Mouse (Mus musculus) embryonic stem cell, embryonic (primary cell): ENCODE measurements around the gene Cad.

Experiments used
- CTCF ChIA-PET, 4 experiments: fragments of 300-600 bp in 2 of 4; fragments of 350-600 bp in 2 of 4; sonication (Branson Sonifier 250); formaldehyde crosslinking; loops; one replicate each; lab custom pipeline; 2022; ENCODE audit warnings: inconsistent platforms in 2 of 4; lab: Charles Lee
- POLR2A ChIA-PET, 4 experiments: fragments of 300-600 bp in 2 of 4; fragments of 350-600 bp in 2 of 4; sonication (Branson Sonifier 250); formaldehyde crosslinking; loops; one replicate each; lab custom pipeline; 2022; ENCODE audit warnings: antibody characterized with exemption in 4 of 4, inconsistent platforms in 1 of 4; lab: Charles Lee

Cad gene

DNA sequence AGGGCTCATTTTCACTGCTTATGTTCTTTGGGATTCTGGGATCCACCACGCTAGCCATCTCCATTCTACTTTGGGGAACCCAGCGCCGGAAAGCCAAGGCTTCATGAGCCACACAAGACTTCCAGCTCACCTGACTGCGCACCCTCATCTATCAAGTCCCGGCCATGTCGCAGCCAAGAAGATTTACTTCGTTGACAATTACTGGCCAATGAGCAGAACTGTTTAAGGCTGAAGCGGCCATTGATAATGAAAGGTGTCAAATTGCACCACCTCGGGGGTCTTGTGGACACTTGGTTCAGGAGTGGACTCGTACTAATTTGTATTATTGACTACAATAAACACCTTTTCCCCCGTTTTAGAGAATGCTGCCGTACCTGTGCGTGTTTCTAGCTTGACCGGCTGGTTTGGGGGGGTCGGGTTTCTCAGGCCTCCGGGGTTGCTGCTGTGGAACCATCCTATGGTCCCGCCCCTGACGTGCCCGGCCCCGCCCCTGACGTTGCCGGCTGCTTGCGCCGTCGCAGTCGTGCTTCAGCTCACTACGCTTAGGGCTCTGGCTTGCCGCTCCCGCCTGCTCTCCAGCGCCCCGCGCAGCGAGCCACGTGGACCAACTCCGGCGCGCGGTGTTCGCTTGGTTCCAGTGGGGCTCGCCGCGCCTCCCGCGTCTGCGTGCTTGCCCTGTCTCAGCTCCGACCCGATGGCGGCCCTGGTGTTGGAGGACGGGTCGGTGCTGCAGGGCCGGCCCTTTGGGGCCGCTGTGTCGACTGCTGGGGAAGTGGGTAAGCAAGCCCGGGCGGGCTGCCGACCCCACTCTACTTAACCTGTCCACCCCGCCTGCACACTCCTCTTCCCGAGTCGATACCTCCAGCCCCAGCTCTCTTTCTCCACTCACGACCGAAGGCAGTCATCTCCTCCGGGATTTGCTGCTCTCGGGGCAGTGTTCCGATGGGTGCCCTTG is at the start of gene Cad:
Gene Cad (plus strand): TSS at position 520 of the 955 bp plus-strand sequence.
- ChIA-PET POLR2A (interaction anchor here (0.5 to 5.8 kb wide), 64 partner anchors 9 to 343 kb away, joined by 3 to 32 read pairs (median 5); partner anchors contain the start of genes Gm29609 (in 2 of the 4), Gm9970 (in 2 of the 4), Gtf3c2 (in 2 of the 4) and Mpv17 (in 2 of the 4)), CTCF (interaction anchor here in 3 of 4 experiments (0.5 to 1.5 kb wide), 12 partner anchors 8 to 1981 kb away, joined by 3 to 6 read pairs (median 3); partner anchors contain the start of gene Ost4 (in 1 of the 3))

GRCm38 (mm10) chr5:31012737-31013136 is 41.8 kb upstream of the Cad start:
- ChIA-PET CTCF (interaction anchor here in 3 of 4 experiments (0.9 to 1.1 kb wide), 3 partner anchors 9 to 14 kb away, joined by 3 to 4 read pairs (median 4); no protein-coding TSS in a partner anchor), POLR2A (interaction anchor here in 2 of 4 experiments (0.8 to 1.6 kb wide), 5 partner anchors 8 to 36 kb away, joined by 3 to 8 read pairs (median 3); partner anchors contain the start of genes Atraid (in 2 of the 2) and Slc5a6 (in 2 of the 2))

DNA sequence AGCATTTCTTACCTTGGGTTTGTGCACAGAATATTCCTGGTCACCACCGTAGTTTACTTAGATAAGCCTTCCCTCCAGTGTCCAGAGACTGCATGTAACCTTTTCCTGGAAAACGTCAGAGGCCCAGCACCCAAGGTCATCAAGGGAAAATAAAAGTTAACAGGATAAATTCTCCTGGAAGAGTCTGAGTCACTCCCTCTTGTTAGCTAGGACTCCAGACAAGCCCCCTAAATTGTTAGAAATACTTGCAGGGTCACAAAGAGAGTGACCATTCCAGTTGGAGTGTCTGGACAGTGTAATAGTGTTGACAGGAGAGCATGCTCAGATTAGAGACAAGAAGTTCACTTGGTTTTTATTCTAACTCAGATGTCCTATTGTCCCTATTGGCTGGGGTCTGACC is 38.7 kb upstream of the Cad start:
- ChIA-PET POLR2A (interaction anchor here in 1 of 4 experiments (0.7 to 1.3 kb wide), 2 partner anchors 32 to 39 kb away, joined by 3 to 5 read pairs; partner anchors contain the start of genes Atraid and Slc5a6), CTCF (interaction anchor here in 2 of 4 experiments (0.7 to 1.3 kb wide), 3 partner anchors 12 to 306 kb away, joined by 3 to 4 read pairs (median 4); no protein-coding TSS in a partner anchor)

DNA sequence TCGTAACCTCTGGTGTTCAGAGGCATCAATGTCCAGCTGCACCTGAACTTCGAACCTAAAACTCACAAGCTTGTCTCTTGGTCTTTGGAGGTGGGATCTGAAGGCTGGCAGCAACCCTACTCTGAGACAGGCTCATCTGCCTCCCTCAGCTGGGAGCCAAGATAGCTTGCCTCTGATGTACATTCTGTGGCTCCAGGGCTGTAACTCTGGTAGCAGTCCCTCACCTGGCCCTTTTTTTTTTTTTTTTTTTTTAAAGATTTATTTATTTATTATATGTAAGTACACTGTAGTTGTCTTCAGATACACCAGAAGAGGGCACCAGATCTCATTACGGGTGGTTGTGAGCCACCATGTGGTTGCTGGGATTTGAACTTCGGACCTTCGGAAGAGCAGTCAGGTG is 32.8 kb upstream of the Cad start:
- ChIA-PET CTCF (interaction anchor here in 3 of 4 experiments (0.6 to 1.5 kb wide), 5 partner anchors 18 to 219 kb away, joined by 3 to 9 read pairs (median 3); partner anchors contain the start of gene Gm9970 (in 1 of the 3)), POLR2A (interaction anchor here in 3 of 4 experiments (0.5 to 2.2 kb wide), 6 partner anchors 8 to 26 kb away, joined by 3 to 9 read pairs (median 6); partner anchors contain the start of genes Atraid (in 1 of the 3) and Slc5a6 (in 1 of the 3))

DNA sequence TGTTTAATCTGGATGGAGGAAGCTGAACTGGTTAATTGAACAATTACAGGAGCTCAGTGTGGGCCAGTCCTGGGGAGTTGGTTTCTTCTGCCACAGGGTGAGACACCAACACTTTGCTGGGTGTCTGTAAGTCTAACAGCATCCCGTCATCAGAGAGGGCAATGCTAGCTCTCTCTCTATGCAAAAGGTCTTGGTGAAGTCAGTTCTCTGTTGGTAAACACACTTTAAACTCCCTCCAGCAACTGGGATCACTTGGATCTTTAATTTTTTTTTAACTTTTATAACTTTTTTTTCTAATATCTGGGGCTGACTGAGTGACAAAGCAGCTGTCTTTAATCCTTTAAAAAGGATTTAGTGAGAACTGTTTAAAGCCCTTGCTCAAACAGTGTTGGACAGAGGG is 31.9 kb upstream of the Cad start:
- CTCF ChIA-PET, result interaction anchor here in 3 of 4 experiments (0.6 to 1.5 kb wide), 5 partner anchors 9 to 41 kb away, joined by 3 to 6 read pairs (median 3); no protein-coding TSS in a partner anchor
- POLR2A ChIA-PET, result interaction anchor here in 3 of 4 experiments (0.6 to 2.2 kb wide), 4 partner anchors 9 to 144 kb away, joined by 3 to 9 read pairs (median 8); partner anchors contain the start of genes Atraid (in 2 of the 3) and Slc5a6 (in 2 of the 3)

- CTCF ChIA-PET, result interaction anchor here in 2 of 4 experiments (0.6 to 1.7 kb wide), 2 partner anchors 9 to 19 kb away, joined by 3 to 4 read pairs (median 3); no protein-coding TSS in a partner anchor
- POLR2A ChIA-PET, result interaction anchor here in 2 of 4 experiments (0.6 to 2.2 kb wide), 3 partner anchors 8 to 145 kb away, joined by 3 to 8 read pairs (median 7); partner anchors contain the start of genes Atraid (in 1 of the 2) and Slc5a6 (in 1 of the 2)
Observed at GRCm38 (mm10) chr5:31023254-31023653, 31.3 kb upstream of the Cad start.

DNA sequence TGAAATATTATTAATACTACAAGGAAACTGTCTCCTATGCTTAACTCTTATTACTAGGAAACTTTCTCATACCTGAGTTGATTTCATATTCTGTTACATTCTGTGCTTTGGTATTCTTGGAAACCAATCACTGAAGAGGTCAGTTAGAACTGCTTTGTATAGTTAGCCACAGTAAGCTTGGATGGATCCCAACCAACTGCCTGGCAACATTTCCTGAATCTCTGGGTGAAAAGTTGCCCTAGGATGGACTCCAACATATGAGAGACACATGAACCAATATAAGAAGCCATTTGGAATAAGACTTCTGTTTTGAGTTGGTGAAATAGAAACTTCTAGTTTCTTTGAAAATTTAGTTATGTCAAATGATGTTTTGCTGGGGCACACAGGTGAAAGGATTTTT is 29.9 kb upstream of the Cad start:
- ChIA-PET POLR2A (interaction anchor here in 3 of 4 experiments (0.6 to 1.5 kb wide), 8 partner anchors 24 to 116 kb away, joined by 3 to 4 read pairs (median 3); partner anchors contain the start of genes Slc5a6 (in 2 of the 3) and Atraid (in 1 of the 3)), CTCF (interaction anchor here in 2 of 4 experiments (0.6 to 1.7 kb wide), 2 partner anchors 20 to 221 kb away, joined by 3 to 4 read pairs; no protein-coding TSS in a partner anchor)

DNA sequence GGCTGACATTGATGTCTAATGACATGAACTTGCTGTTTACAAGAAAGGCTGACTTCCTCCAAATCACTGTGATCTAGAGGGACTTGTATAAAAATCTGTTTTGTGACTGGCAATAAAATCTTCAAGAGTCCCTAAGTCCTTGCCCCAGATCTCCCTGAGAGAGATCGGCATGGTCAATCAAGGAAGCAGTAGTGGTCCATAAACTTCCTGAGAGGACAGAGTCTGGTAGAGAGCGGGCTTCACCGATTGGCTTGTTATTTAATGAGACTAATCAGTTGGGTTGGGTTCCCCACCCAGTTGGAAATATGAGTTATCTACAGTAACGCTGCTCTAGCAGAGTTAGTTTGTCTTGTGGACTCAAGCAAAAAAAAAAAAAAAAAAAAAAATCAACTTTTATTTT is 23.7 kb upstream of the Cad start:
- ChIA-PET POLR2A (interaction anchor here (0.6 to 5.5 kb wide), 31 partner anchors 9 to 766 kb away, joined by 3 to 71 read pairs (median 5); partner anchors contain the start of genes Atraid (in 3 of the 4), Slc5a6 (in 3 of the 4), Cad (in 2 of the 4) and Trim54 (in 1 of the 4)), CTCF (interaction anchor here in 3 of 4 experiments (0.6 to 1.2 kb wide), 5 partner anchors 17 to 154 kb away, joined by 3 to 4 read pairs (median 3); partner anchors contain the start of genes Atraid (in 1 of the 3) and Slc5a6 (in 1 of the 3))

GRCm38 (mm10) chr5:31031508-31031907 is 23.1 kb upstream of the Cad start:
- CTCF ChIA-PET, result interaction anchor here in 3 of 4 experiments (0.6 to 1.2 kb wide), 6 partner anchors 11 to 155 kb away, joined by 3 to 4 read pairs (median 3); partner anchors contain the start of genes Atraid (in 1 of the 3) and Slc5a6 (in 1 of the 3)
- POLR2A ChIA-PET, result interaction anchor here (0.6 to 5.5 kb wide), 31 partner anchors 9 to 765 kb away, joined by 3 to 71 read pairs (median 5); partner anchors contain the start of genes Atraid (in 3 of the 4), Slc5a6 (in 3 of the 4), Cad (in 2 of the 4) and Trim54 (in 1 of the 4)

DNA sequence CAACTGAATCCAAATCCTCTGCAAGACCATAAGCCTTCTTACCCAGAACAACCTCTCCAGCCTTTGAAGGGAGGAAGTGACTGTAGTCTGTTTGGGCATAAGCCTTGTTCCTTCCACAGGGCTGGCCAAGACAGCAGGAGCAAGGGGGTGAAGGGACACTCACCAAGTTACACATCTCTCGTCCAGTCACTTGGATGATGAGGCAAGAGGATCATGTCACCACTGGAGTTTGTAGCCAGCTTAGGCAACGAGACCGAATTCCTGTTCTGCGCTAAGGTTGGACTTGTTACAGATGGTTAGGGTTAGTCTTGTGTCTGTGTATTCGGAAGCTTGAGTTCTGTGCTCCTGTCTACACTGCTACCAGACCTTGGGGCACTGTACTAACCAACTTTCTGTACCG is 19.9 kb upstream of the Cad start:
- CTCF ChIA-PET, result no interaction called here

DNA sequence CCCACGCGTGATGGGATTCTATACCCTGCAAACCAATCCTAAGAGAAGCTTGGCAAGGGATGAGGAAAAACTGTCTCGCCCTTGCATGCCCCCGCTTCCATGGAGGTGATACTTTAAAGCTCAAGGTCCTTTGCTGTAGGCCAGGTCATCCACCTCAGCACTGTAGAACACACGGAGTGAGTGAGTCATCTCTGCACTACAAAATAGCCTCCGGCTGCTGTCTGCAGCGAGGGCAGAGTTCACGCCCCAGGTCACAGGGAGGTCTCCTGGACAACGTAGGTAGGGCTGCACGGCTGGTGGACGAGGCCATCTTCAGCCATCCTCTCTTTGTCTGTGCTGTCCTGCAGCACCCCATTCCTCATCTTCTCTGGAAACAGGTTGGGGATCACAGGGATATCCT is 18.0 kb upstream of the Cad start:
- ChIA-PET CTCF (interaction anchor here in 1 of 4 experiments (0.6 kb wide), 1 partner anchor 27 kb away, joined by 3 read pairs; no protein-coding TSS in a partner anchor), POLR2A (interaction anchor here in 2 of 4 experiments (1.3 to 6.3 kb wide), 4 partner anchors 11 to 23 kb away, joined by 3 to 49 read pairs (median 18); partner anchors contain the start of genes Atraid (in 2 of the 2) and Slc5a6 (in 2 of the 2))

More for the DNA sequence above, 19.9 kb upstream of the Cad start:
- POLR2A ChIA-PET, result interaction anchor here in 2 of 4 experiments (0.9 to 6.3 kb wide), 4 partner anchors 10 to 18 kb away, joined by 3 to 49 read pairs (median 4); partner anchors contain the start of genes Atraid (in 2 of the 2) and Slc5a6 (in 2 of the 2)

- ChIA-PET POLR2A (interaction anchor here in 3 of 4 experiments (0.6 to 6.3 kb wide), 9 partner anchors 8 to 328 kb away, joined by 3 to 49 read pairs (median 4); partner anchors contain the start of genes Atraid (in 3 of the 3), Slc5a6 (in 3 of the 3) and Trim54 (in 1 of the 3)), CTCF (interaction anchor here in 1 of 4 experiments (1.0 kb wide), 1 partner anchor 17 kb away, joined by 3 read pairs; the partner anchor contains the start of gene Cad)
Observed at GRCm38 (mm10) chr5:31038171-31038845, 16.3 kb upstream of the Cad start.

DNA sequence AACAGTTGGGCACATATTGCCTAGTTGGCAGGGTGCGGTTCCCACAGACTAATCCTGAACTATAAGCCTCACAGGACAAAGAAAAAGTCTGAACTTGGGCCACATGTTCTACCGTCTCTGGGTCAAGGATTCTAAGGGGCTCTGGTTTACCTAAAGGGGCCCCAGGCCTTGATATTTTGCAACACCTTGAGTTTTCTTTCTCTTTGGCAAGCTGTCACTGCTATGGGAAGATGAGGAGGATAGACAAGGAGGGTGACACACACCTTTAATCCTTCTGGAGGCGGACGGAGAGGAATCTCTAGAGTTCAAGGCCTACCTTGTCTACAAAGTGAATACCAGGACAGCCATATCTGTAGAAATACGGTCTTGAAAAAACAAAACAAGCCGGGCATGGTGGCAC is 8.2 kb upstream of the Cad start:
- POLR2A ChIA-PET, result interaction anchor here in 2 of 4 experiments (3.3 to 3.5 kb wide), 3 partner anchors 15 to 70 kb away, joined by 43 to 71 read pairs (median 61); partner anchors contain the start of gene Trim54 (in 1 of the 2)

GRCm38 (mm10) chr5:31047074-31047473 is 7.5 kb upstream of the Cad start:
- ChIA-PET CTCF (no interaction called here), POLR2A (interaction anchor here (0.6 to 4.0 kb wide), 36 partner anchors 10 to 335 kb away, joined by 3 to 71 read pairs (median 14); partner anchors contain the start of genes Trim54 (in 3 of the 4), Agbl5 (in 2 of the 4), Preb (in 2 of the 4) and Dpysl5 (in 1 of the 4))

More for the DNA sequence above, 8.2 kb upstream of the Cad start:
- CTCF ChIA-PET, result no interaction called here
